Mouse (Mus musculus) heart, adult 10 weeks (tissue): Measurements from ENCODE around the gene Fbxo10. TPM values are rescaled to one million over a fixed set of nuclear protein-coding genes. Genes with fewer than 3 reads are reported as not detected.

Experiments used
- polyA plus RNA-seq: library from polyadenylated mRNA; stranded (reverse); fragments of 350-450 nt; fragmentation: Illumina TruSeq; extraction: RNeasy Lipid Tissue Mini Kit (QIAGEN cat#74804); gene quantifications from one replicate; pipeline ENCODE4 v1.2.3, GENCODE M21; 2014; ENCODE audit warnings: low read depth, low replicate concordance

Fbxo10 gene
- 9.7 TPM for polyA plus RNA-seq

GRCm38 (mm10) chr4:45084021-45084894, at the start of gene Fbxo10:
Gene Fbxo10 (minus strand): TSS chr4:45084604.

GRCm38 (mm10) chr4:45107601-45108277, 23.3 kb upstream of the Fbxo10 start, which contains the start of gene Tomm5:
Gene Tomm5 (minus strand): TSS chr4:45108114.

GRCm38 (mm10) chr4:45018452-45018980, 65.9 kb downstream of the Fbxo10 start, which contains the start of gene Polr1e:
Gene Polr1e (plus strand): TSS chr4:45018583.

GRCm38 (mm10) chr4:45012105-45012975, 72.1 kb downstream of the Fbxo10 start, which contains the start of gene Zbtb5:
Gene Zbtb5 (minus strand): TSS chr4:45012412.

Other genes starting within 250 kb of the Fbxo10 start
- 46.1 TPM for gene Grhpr, start 103.2 kb downstream of the Fbxo10 start, polyA plus RNA-seq
- 4.0 TPM for gene Zbtb5, start 72.2 kb downstream of the Fbxo10 start, polyA plus RNA-seq
- gene Polr1e, start 66.0 kb downstream of the Fbxo10 start, polyA plus RNA-seq: 28.5 TPM
- 258 TPM for gene Tomm5, start 23.5 kb upstream of the Fbxo10 start, polyA plus RNA-seq
- 0.31 TPM for gene Frmpd1, start 100.3 kb upstream of the Fbxo10 start, polyA plus RNA-seq
- gene Trmt10b, start 212.5 kb upstream of the Fbxo10 start, polyA plus RNA-seq: 6.1 TPM